Mouse (Mus musculus): ENCODE results near the gene Pigk. TPM values are rescaled to one million over a fixed set of nuclear protein-coding genes. Genes with fewer than 3 reads are reported as not detected.

Pigk gene
- polyA plus RNA-seq, 1 experiment: 0.65 TPM

- H3K9me3 ChIP-seq (ENCODE audit: control insufficient read depth, low read length): no peaks in the 10 kb centered on the region
- no peaks in the 10 kb centered on the region for H3K36me3 ChIP-seq (ENCODE audit: control insufficient read depth)
- H3K4me1 ChIP-seq (ENCODE audit: control insufficient read depth): no peaks in the 10 kb centered on the region
- TF ChIP-seq GATA1 (IDR thresholded peaks at IDR 0.05; ENCODE audit: low read length) (no peak), TAL1 (IDR thresholded peaks at IDR 0.05; ENCODE audit: low read length) (no peak)
- H3K27me3 ChIP-seq (ENCODE audit: control insufficient read depth): no peaks in the 10 kb centered on the region
- no peak overlapping the region for H3K4me3 ChIP-seq (replicated peaks)
Measured at GRCm38 (mm10) chr3:153018051-153018450, 304.2 kb downstream of the Pigk start.

DNA sequence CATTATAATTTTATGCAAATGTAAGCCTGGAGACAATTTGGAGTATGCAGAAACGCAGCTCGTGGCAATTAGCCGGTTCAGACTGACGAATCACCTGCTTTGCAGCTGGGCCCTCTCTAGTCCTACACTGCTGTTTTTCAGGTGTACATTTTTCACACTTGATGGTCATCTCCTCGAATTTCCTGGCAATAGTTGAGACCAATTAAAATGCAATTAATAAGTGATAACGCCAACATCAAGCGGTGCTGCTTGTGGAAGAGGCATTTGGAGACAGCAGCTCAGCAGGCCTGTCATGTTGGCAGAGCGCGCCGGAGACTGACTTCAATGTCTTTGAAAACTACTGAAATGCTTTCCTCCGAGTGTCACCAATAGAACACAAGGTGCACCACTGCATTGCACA, 310.1 kb downstream of the Pigk start:
- TF ChIP-seq GATA1 (IDR thresholded peaks at IDR 0.05; ENCODE audit: low read length): no peak

More for the DNA sequence above, 310.1 kb downstream of the Pigk start:
- Histone ChIP-seq H3K9me3 (ENCODE audit: control insufficient read depth, low read length) (no peaks in the 10 kb centered on the region), H3K4me3 (replicated peaks) (no peak overlapping the region), H3K27me3 (ENCODE audit: control insufficient read depth) (no peaks in the 10 kb centered on the region), H3K4me1 (ENCODE audit: control insufficient read depth) (no peaks in the 10 kb centered on the region), H3K36me3 (ENCODE audit: control insufficient read depth) (no peaks in the 10 kb centered on the region)

Other genes with a start within 250 kb of the Pigk start
- not detected in 2 replicates for gene Ak5, start 45.7 kb upstream of the Pigk start, polyA plus RNA-seq (2012)

Data from erythroblast, embryonic 14.5 days (primary cell).